Mouse (Mus musculus): ENCODE measurements at regions not wholly inside any gene's neighbourhood (a gene's known extent, or its start where the extent isn't known, plus 50 kb on each side); places are given as distances from the start of the nearest gene placed in this dataset.

DNA sequence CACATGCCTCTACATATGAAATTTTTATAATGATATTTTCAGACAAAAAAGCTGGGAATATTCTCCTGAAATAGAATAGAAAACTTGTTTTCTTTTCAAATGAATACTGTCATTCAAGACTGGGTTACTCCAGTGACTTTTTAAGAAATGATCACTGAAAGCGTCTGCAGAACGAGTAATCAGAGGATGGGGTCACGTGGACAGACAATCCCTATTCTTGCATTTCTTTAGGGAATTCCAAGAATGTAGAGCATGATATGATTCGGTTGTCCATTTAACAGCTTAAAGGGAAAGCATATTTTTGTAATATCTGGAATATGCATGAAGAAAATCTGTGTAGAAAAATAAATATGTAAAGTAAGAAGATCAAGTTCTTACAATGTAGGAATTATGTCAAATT is 65.6 kb downstream of the 4933402N22Rik start:
- DNase-seq (ENCODE audit: low spot score in 2 of 2) = no peak

DNA sequence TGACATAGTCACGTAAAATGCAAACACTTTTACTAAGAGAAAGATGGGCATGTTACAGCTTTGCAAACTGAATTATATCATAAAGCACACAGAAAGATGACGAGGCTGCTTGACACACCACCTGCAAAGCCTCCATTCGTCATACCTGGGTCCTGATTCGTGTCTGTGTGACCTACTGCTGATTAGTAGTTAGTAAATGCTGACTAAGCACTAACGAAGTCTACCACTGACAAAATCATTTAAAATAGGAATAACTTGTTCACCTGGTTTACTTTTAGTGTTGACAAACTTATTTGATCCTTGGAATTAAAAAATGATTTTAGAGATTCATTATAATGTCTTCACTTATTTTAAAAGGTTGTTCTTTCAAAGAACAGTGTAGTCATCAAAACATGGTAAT is 71.3 kb downstream of the 4933402N22Rik start:
- no peak for DNase-seq (ENCODE audit: low spot score in 2 of 2)

DNA sequence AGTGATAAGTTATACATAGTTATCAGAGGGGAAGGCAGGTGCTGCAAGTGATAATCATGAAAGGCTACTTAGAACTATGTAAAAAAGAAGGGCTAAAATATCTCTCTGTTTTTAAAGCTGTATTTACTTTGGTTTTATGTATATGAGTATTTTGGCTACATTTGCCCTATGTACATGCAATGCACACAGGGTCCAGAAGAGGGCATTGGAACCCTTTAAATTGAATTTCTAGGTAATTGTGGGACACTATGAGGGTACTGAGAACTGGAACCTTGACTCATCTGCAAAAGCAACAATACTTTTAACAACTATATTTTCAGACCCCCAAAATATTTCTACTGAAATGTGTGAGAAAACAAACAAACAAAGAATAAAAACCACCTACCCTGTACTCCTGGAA is 82.9 kb downstream of the 4933402N22Rik start:
- no peak for DNase-seq (ENCODE audit: low spot score in 2 of 2)

DNA sequence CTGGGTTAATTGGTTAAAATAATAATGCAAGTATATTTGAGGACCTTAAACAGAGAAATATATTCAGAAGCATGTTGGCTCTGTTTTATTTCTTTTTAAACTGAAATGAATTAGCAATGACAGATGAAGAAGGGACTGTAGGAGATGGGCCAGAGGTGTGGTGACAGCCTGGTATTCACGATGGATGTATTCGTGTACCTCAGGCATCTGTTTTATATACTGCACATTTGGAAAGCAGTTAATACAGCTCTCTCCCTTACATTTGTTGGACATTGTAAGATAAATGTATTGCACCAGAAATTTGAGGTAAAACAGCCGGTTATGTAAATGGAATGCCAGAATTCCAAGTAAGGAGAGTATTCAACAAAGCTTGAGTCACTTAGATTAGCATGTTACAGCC is 88.6 kb downstream of the 4933402N22Rik start:
- DNase-seq (ENCODE audit: low spot score in 2 of 2) = no peak

DNA sequence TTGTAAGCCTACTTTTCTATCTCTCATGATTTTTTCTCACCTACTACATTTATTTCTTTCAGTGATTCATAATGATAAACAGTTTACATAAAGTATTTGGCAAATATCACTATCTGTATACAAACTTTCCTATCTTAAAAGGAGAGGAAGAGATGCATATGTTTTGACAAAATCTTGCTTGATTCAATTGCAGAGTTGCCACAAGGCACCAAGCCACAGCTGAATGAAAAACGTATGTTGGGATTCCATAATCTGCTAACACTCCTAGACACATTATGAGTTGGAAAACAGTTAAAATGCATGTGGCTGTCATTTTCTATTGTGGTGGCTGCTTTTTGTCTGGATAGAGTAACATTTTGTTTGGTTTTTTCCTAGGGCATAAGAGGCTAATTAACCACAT is 98.5 kb downstream of the 4933402N22Rik start:
- DNase-seq (ENCODE audit: low spot score in 2 of 2) = no peak

DNA sequence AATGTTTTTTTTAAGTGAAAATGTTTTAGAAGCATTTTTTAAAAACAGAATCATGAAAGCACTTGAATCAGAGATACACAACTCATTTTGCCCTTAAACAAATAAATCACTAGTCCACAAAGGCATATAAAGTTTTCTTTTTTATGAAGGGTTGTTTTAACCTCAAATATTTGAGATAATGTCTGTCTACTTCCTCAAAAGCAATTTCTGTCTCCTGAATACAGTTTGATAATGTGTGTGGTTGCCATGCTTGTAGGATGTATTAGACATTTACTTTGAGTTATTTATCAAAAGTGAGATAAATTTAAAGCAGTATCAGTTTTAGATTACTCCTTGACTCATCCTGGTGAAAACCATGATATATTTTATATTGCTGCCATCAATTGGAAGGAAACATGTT is 102.6 kb downstream of the 4933402N22Rik start:
- DNase-seq (ENCODE audit: low spot score in 2 of 2) = no peak

DNA sequence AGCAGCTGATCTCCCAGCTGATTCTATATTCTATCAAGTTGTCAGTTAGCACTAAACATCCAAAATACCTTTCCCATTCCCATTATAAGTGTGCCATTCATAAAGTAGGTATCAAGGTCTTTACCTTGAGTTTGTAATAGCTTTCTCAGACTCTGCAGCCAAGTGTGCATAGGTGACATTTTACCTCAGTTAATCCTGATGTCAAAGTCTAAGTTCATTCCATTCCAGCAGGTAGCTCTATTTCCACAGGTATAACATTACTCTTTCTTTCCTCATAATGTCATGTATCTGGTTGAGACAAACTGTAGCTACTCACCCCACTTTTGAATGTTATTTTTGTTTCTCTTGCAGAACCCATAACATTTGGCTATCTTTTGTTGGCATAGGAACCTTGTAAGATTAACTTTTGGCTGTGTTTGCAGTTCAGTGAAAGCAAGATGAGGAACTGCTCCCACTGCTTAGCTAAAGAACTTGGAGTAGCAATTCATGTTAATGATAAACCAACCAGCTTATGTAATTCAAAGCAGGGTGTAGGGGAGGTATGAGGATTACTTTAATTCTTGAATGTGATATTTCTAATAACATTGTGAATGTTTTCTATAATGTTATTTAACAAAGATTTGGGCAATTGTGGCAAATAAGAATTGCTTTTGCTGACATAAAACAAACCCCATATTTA is 107.0 kb downstream of the 4933402N22Rik start:
- no peak for DNase-seq (ENCODE audit: low spot score in 2 of 2)

DNA sequence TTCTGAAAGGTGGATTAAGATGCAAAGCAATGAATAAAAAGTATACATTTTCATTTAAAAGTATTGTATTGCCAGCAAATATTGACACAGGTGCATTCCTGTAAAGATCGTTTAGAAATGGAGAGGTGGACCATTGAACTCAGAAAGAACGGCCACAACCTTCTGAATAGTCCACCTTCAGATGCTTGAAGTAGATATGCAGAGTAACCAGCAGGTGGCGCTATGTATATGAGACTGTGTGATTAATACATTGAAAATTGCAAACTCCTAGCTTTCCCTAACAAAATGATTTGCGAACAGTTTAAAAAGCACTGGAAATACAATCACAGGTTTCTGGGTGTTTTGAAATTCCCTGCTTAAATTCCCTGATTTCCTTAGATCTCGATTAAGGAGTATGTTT is 112.2 kb downstream of the 4933402N22Rik start:
- no peak for DNase-seq (ENCODE audit: low spot score in 2 of 2)

DNA sequence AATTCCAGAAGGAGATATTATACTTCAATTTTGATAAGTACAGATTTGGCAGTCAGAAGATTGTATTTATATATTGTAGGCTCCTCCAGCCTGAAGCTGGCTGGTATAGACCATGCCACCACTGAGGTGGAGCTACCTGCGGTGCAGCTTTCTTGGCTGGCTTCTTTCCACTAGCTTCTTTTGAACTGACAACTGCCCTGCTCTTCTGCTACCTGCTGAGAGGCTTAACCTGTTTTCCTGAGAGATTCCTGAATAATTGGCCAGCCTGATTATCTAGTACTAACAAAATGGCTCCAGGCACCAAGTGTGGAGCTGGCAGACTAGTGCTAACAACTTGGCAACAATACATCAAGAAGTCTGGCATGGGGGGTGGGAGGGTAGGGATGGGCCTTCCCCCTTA is 132.0 kb downstream of the 4933402N22Rik start:
- no peak for DNase-seq (ENCODE audit: low spot score in 2 of 2)

DNA sequence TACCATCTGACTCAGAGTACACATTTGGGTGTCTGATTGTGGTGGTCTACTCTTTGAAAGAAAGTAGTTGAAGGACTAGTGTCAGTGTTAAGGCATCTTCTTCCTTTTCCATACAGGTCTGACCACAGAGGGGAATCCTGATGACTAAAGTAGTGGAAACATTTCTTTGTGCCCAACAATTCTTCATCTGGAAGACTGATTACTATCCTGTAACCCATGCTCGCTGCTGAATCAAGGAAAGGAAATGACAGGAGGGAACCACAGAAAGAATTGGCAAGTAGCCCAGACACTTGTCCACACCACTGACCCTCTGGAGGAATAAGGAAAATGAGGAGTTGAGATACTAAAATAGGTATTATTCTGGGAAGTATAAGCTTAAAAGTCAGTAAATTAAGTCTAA is 162.3 kb downstream of the 4933402N22Rik start:
- no peak for DNase-seq (ENCODE audit: low spot score in 2 of 2)

DNA sequence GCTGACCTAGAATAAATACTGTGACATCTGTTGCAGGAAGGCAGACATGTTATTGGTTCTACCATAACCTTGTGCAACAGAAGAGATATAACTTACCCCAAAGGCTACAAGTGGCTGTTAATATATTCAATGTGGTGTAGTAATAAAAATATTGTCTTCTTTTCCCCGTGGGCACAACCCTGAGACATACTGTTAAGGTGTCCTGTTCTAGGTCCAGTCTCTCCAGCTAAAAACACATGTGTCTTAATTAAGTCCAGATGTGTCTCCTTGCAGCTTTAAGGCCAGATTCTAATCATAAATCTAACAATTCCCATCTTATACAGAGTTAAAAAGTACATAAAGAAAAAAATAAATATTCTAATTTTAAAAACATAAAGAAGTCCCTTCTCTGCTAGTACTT is 175.8 kb downstream of the 4933402N22Rik start:
- DNase-seq (ENCODE audit: low spot score in 2 of 2) = no peak

DNA sequence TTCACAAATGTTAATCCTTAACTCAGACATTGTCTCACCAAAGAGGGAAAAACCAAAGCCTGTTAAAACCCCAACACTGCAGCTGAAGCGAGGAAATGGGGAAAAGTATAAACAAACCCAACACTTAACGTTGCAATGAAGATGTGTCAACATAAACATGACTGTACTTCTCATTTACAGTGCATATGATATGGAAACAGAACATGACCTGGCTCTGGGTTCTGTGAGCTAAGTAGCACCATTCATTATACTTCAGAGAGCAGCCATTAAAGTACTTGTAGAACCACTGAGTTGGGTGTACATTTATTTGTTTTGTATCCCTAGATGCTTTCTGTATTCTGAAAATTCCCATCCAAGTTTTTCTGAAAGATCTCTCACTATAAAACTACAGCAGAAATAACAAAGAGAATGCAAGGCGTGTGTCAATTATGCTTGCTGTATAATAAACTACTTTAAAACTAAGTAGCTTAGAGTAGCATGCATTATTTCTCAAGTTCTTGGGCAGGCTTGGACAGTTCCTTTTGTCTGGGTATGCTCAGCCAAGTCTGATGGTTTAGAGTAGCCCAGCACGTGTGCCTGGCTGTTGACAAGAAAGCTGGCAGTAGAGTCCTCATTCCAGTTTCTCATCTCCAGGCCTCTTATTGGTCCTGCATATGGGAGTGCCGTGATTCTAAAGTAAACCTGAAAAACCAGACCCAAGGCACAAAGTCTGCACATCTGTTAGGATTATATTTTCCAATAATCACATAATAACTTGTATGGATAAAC is 198.9 kb downstream of the 4933402N22Rik start:
- DNase-seq (ENCODE audit: low spot score in 2 of 2) = no peak

DNA sequence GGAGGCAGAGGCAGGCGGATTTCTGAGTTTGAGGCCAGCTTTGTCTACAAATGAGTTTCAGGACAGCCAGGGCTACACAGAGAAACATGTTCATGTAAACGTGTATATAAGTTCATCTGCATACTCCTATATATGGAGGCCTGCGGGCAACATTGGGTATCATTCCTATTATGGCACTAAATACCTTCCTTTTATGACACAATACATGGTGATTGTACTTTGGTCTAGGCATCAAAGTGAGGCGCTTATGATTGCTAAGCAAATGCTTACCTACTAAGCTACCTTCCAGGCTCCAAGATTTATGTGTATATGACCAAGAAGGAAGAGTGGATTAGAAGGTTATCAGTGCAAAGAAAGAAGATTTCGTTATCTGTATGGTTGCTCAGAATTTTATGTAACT is 207.1 kb downstream of the 4933402N22Rik start:
- no peak for DNase-seq (ENCODE audit: low spot score in 2 of 2)

DNA sequence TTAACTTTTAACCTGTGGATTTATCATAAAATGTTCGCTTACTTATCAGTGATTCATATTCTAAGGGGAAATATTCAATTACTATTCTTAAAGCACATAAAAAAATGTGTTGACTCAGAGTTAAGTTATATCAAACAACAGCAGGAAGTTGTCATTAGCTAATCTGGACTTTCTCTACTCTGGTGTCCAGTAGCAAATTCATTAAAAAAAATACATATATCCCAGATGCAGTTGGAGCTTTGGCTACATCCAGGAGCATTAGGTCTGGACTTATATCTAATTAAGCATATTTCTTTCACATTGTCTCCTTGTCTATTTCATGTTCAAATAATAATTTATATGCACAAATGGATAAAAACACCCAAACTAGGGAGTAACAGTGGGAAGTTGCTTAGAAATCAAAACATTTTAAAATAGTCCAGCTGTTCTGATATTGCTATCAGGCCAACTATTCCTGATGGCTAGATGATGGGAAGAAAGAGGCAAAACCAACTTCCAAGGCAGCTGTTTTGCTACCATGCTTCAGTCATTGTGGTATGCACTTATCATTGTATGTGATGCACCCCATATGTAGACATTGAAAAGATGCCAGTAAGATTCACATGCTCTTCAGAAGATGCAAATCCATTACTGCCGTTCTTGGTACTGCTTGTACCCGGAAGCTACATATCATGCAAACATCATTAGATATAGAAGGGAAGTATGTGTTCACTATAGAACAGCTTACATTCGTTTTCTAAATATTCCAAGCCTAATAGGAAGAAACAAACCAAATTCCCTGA is 209.8 kb downstream of the 4933402N22Rik start:
- DNase-seq (ENCODE audit: low spot score in 2 of 2) = no peak

DNA sequence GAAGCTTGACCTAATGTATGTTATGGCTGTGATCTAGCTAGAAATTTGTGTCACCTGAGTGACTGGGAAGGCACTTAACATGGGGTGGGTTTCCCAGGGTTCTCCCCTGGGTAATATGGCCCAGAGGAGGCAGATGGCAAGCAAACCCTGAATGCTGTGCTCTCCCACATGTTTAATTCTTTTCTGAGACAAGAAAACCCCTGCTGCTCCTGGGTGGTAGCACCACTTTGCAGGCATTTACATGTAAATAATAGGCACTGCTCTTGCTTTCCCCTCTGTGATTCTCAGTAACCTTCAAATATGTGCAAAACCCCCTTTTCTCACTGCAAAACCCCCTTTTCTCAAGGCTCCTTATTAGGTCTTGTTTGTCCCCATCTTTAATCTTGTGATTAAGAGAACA is 221.1 kb downstream of the 4933402N22Rik start:
- DNase-seq (ENCODE audit: low spot score in 2 of 2) = no peak

DNA sequence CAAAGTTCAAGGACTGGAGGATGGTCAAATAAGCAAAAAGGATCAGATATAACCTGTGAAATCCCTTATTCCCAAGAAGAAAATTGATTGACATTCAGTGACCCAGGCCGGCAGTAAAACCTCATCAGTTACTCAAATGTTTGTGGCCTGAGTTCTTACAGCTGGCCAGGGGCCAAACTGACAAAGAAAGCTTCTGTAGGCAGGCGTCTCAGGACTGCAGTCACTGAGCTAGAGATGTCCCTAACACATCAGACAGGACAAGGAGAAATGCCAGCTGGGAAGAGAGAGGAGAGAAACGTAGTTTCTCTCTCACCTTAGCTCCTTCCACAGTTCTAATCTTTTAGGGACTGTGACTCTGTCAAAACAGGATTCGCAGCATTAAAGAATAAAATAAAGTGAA is 229.9 kb upstream of the Sema3d start:
- DNase-seq (ENCODE audit: low spot score in 2 of 2) = no peak

DNA sequence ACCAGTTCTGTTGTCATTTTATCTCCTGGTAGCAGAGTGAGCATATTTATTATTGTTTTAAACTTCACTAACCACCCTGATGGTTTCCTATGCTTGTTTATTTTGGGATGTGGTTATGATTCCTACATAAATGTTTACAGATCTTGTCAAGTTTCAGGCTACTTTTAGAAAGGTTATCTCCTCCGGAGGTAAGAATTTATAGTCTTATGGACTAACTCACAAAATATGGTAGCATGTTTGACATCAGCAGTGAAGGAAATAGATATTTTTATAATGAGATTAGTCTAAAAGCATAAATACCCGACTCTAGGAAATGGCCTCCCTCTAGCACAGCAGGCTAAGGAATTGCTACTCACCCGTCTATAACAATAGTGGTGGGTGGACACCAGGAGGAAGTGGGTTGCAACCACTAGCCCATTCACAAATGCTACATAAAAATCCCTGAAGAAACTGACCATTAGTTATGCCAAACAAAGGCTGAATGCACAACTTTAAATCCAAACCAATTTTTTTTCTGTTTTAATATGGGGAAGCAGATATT is 228.6 kb upstream of the Sema3d start:
- DNase-seq (ENCODE audit: low spot score in 2 of 2) = no peak

DNA sequence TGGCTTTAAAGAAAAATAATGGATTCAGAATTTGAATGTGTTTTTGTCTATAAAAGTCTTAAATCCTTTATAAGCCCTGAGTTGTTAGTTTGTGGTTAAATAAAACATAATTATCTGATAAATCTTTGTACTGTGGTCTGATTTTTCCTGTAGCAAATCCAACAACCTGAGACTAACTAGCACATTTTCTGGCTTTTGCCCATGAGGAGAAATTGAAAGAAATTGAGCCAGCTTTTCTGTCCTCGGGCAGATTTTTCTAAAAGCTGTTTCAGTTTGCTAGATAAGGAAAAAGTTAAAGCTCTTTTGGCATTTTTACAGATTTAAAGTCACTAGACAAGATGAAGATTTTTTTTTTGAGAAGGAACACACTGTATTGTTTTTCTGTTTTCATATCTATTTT is 191.5 kb upstream of the Sema3d start:
- DNase-seq (ENCODE audit: low spot score in 2 of 2) = no peak

DNA sequence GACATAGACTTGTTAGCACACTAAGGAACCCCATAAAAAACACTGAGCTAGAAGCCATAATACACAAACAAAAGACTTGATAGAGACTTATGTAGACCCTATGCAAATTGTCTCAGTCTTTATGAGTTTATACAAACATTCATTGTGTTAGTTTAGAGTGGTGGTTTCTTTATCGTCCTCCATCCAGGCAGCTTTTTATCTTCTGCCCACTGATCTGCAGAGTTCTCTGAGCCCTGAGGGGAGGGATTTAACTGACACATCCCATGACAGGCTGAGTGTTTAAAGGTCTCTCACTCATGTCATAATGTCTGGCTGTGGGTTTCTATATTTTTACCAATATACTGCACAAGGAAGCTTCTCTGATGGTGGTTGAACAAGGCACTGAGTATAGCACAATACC is 175.7 kb upstream of the Sema3d start:
- no peak for DNase-seq (ENCODE audit: low spot score in 2 of 2)

DNA sequence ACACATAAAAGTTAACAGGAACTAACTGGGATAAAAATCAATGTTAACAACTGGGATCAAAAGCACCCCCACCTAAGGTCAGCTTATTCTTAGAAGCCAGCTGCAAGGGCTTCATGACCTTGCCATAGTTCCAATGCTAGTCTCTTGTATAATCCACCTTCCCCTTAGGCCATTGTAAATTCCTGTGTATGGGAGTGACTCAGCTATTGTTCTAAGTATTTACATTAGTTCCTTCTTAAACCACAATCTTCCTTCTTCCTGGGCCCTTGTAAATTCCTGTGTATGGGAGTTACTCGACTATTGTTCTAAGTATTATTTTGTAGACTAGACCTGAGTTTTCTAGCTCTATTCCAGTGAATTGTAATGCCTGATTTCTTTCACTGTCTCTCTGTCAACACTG is 173.6 kb upstream of the Sema3d start:
- DNase-seq (ENCODE audit: low spot score in 2 of 2) = no peak

DNA sequence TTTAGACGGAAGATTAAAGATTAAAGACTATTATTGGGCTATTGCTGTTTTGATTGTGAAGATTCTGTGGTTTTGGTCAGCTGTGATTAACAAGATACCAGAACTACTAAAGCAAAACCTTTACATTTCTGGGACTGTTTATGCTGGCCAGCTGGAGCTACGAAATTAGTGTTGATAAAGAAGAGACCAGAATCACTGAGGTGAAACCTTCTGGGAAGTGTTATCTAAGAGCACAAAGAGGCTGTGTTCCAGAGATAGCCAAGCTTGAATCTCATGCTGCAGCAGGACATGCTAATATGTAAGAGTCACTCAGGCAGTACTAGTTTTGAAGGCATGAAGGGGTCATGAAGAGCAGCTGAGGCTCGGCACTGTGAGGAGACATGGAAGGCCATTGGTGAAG is 169.7 kb upstream of the Sema3d start:
- no peak for DNase-seq (ENCODE audit: low spot score in 2 of 2)

DNA sequence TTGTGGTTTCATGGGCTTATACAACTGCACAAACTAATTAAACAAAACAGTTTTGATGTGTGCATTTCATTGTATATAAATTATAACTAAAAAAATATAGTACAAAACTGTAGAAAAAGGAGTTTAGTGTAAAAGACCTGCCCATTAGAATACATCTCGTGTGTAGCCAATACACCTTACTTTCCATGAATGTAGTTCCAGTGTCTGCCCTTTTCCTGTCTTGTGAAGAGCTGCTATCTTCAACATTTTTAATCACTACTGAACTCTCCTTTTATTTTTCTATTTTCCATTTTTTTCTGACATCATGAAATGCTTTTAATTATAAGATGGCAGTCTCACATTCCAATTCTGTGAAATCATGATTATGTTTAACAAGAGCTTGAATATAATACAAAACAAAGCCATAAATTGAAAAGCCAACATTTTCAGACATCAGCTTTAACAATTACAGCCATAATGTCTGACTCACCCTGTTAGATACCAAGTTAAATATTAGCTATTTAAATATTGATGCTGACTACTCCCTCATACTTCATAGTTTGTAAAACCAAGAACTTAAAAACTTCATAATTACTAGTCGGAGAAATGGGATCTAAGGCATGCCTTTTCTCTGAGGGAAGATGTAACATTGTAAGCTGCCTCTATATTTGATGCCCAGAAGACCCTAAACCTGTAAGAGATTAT is 163.6 kb upstream of the Sema3d start:
- no peak for DNase-seq (ENCODE audit: low spot score in 2 of 2)

All from urinary bladder, postnatal 4 days (tissue).